Mouse (Mus musculus) liver, postnatal 0 days (tissue): ENCODE measurements around the gene Efcab5. TPM values are rescaled to one million over a fixed set of nuclear protein-coding genes. Genes with fewer than 3 reads are reported as not detected.
A peak's percentile ranks its signal among the peaks of the same experiment; 100 is the strongest.

ENCODE experiments used
- ATAC-seq: fragments of 200-750 bp; cut with Nextera tagmentation; 2 replicates; pipeline ENCODE4 v1.8.0; 2017; ENCODE audit warnings: mild to moderate bottlenecking, moderate library complexity
- DNase-seq: peaks from one replicate; pipeline ENCODE4 v3.0.0-alpha.2; 2016
- H3K27ac ChIP-seq: fragments of 300-500 bp; sonication (generic); 2 replicates; pipeline ENCODE4 v1.5.1; 2014; ENCODE audit warnings: antibody characterized with exemption, moderate library complexity, mild to moderate bottlenecking, low read depth
- H3K27me3 ChIP-seq: fragments of 300-500 bp; sonication (generic); 2 replicates; pipeline ENCODE4 v1.6.1; 2014; ENCODE audit warnings: low read length, control low read depth, mixed read lengths; ENCODE audit not compliant: insufficient read depth
- H3K36me3 ChIP-seq: fragments of 300-500 bp; sonication (generic); replicated peaks from 2 replicates; pipeline ENCODE4 v1.6.1; 2014; ENCODE audit warnings: mild to moderate bottlenecking, control low read depth, low read length, moderate library complexity, mixed read lengths; ENCODE audit not compliant: insufficient read depth
- H3K4me1 ChIP-seq: fragments of 300-500 bp; sonication (generic); 2 replicates; pipeline ENCODE4 v1.6.1; 2014; ENCODE audit warnings: antibody characterized with exemption, mild to moderate bottlenecking, control low read depth; ENCODE audit not compliant: insufficient read depth
- H3K4me2 ChIP-seq: fragments of 300-500 bp; sonication (generic); 2 replicates; pipeline ENCODE4 v1.6.1; 2014; ENCODE audit warnings: low read depth, mild to moderate bottlenecking, low read length, moderate library complexity, mixed read lengths
- H3K4me3 ChIP-seq: fragments of 300-500 bp; sonication (generic); 2 replicates; pipeline ENCODE4 v1.5.1; 2014; ENCODE audit warnings: low read depth, low read length
- H3K9ac ChIP-seq: fragments of 300-500 bp; sonication (generic); replicated peaks from 2 replicates; pipeline ENCODE4 v1.6.1; 2014; ENCODE audit warnings: mild to moderate bottlenecking, moderate library complexity
- H3K9me3 ChIP-seq: fragments of 300-500 bp; sonication (generic); 2 replicates; pipeline ENCODE4 v1.6.1; 2016; ENCODE audit warnings: mild to moderate bottlenecking, control low read depth, low read length, mixed read lengths
- CTCF ChIP-seq: sonication (generic); IDR thresholded peaks from 2 replicates; pipeline ENCODE4 v1.5.1; 2016; ENCODE audit warnings: antibody characterized with exemption, low read depth
- EP300 ChIP-seq: IDR thresholded peaks from 2 replicates; pipeline ENCODE4 v1.6.1; 2016; ENCODE audit warnings: antibody characterized with exemption, low read depth, mild to moderate bottlenecking
- WGBS: fragments of 180-500 bp; shearing (Covaris S2); extraction: QIAGEN DNeasy Blood & Tissue Kit; methylation state at CpG from one replicate; pipeline ENCODE4 v1.1.7; 2014; ENCODE audit not compliant: insufficient replicate concordance; 5-methylcytosine and 5-hydroxymethylcytosine counted together
- microRNA counts: library from miRNA; unstranded; fragments of <30 nt; microRNA quantifications from one replicate; lab custom pipeline; 2015
- microRNA-seq: library from miRNA; unstranded; fragments of <30 nt; microRNA quantifications from one replicate; pipeline ENCODE4, GENCODE M21; 2016
- polyA plus RNA-seq: library from polyadenylated mRNA; unstranded; fragments of >200 nt; fragmentation: Nextera tagmentation; extraction: Ambion mirVana; gene quantifications from 2 replicates; pipeline ENCODE4 v1.2.1, GENCODE M21; 2015

The Efcab5 gene
- polyA plus RNA-seq, 1 experiment from 2014 or later, result 0.16 TPM

DNA sequence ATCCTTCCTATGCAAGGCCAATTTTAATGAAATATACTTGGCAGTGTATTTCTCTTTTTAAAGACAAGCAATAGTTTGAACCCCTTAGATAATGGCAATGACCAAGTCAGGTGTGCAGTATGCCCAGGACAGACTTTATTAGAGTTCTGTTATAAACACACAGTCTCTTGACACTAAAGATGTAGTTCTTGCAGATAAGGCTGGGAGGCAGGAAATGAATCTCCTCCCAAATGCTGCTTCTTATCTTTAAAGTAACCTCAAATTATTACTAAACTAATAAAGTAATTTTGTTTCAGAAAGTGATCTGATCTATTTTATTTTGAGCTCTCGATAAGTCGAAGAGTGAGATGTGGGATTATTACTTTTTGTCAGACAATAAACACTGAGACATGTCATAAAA is 125.4 kb downstream of the Efcab5 start:
- H3K9me3 ChIP-seq, result no peaks in the 10 kb centered on the region
- no peak overlapping the region for H3K4me2 ChIP-seq
- DNase-seq (no peak), ATAC-seq (no peak)
- no peaks in the 10 kb centered on the region for H3K4me1 ChIP-seq
- no peak overlapping the region for H3K27ac ChIP-seq
- no peak overlapping the region for H3K9ac ChIP-seq
- TF ChIP-seq CTCF, result no peak
- no peak for TF ChIP-seq EP300
- 74% methylated on average over 2 of the region's 2 CpGs for WGBS
- peaks cover 3% of the 10 kb centered on the region; the same call in 1 of the 2 replicates for H3K36me3 ChIP-seq
- no peaks in the 10 kb centered on the region for H3K27me3 ChIP-seq
- no peak overlapping the region for H3K4me3 ChIP-seq

DNA sequence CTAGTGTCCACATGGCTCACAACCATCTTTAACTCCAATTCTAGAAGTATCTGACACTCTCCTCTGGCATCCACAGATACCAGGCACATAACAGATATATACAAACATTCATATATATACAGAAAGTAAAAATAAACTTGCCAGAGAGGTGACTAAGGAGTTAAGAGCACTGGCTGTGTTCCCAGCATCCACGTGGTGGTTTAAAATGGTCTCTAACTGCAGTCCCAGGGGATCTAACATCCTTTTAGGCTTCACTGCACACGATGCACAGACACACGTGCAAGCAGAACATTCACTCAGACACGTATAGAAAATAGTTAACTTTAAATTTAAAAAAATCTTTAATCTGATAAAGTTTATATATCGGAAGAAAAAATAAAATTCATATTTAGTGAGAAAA is 126.8 kb downstream of the Efcab5 start:
- no peak for ATAC-seq
- no peak for DNase-seq
- Histone ChIP-seq H3K4me3 (no peak overlapping the region), H3K4me2 (no peak overlapping the region), H3K9me3 (no peaks in the 10 kb centered on the region), H3K4me1 (no peaks in the 10 kb centered on the region), H3K36me3 (peaks cover 3% of the 10 kb centered on the region; the same call in 1 of the 2 replicates), H3K9ac (no peak overlapping the region), H3K27me3 (no peaks in the 10 kb centered on the region), H3K27ac (no peak overlapping the region)
- TF ChIP-seq CTCF (no peak), EP300 (no peak)
- 72% methylated on average over 5 of the region's 5 CpGs for WGBS

DNA sequence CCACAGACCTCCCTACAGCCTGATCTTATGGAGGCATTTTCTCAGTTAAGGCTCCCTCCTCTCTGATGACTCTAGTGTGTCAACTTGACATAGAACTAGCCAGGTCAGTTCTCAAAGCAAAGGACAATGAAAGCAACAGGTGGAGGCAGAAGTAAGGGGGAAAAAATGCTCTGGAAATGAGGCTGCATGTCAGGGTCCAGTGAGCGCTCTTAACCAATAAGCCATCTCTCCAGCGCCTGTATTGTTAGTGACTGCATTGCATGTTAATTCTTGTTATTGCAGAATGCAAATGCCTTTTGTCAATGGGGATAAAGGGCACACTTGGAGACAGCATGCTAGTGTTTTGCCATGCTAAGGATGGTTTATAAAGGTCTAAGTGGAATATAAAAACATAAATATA is 146.0 kb downstream of the Efcab5 start:
- Histone ChIP-seq H3K4me2 (no peak overlapping the region), H3K4me3 (no peak overlapping the region), H3K9ac (no peak overlapping the region), H3K36me3 (peaks cover 27% of the 10 kb centered on the region), H3K27ac (no peak overlapping the region), H3K4me1 (no peaks in the 10 kb centered on the region), H3K27me3 (no peaks in the 10 kb centered on the region), H3K9me3 (no peaks in the 10 kb centered on the region)
- ATAC-seq (no peak), DNase-seq (no peak)
- WGBS, result 75% methylated on average over 2 of the region's 2 CpGs
- TF ChIP-seq EP300, result no peak
- no peak for TF ChIP-seq CTCF

DNA sequence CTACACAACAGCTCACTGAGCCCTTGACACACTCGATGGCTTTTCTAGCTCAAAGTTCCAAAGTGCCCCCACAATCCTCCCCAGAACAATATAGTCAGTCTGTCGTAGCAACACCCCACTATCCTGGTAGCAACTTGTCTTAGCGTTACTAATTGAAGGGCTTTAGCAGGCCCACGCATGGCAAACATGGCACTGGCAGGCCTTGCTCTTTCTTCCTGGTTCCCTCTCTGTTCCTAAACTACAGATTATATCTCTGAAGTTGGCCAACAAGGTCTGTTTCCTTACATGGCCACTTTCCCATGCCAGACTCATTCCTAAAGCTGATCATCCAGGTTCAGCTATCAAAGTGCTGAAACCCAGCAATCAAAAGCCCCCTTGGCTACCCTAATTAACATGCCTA is 146.9 kb downstream of the Efcab5 start:
- 82% methylated on average over 4 of the region's 4 CpGs for whole genome bisulfite sequencing
- ATAC-seq (no peak), DNase-seq (no peak)
- no peaks in the 10 kb centered on the region for H3K4me1 ChIP-seq
- H3K9me3 ChIP-seq, result no peaks in the 10 kb centered on the region
- no peak overlapping the region for H3K4me3 ChIP-seq
- H3K27me3 ChIP-seq, result no peaks in the 10 kb centered on the region
- peaks cover 21% of the 10 kb centered on the region for H3K36me3 ChIP-seq
- H3K4me2 ChIP-seq, result no peak overlapping the region
- TF ChIP-seq EP300 (no peak), CTCF (no peak)
- H3K27ac ChIP-seq, result no peak overlapping the region
- H3K9ac ChIP-seq, result no peak overlapping the region

MicroRNA genes within 50 kb of the gene (microRNA counts, 519-probe panel; counts per million panel counts)
- microRNA mmu-miR-423-3p (lab: Ali Mortazavi, UCI), result 3,836 counts per million, percentile 42 among the panel's probes with 10 or more counts
- 3,836 counts per million, percentile 42 among the panel's probes with 10 or more counts for microRNA mmu-miR-423-5p (lab: Ali Mortazavi, UCI)

Small RNA genes within 50 kb of the gene (microRNA-seq; reads per million reads assigned to microRNA genes)
- 6,457 reads per million, percentile 89 among the genes with 10 or more reads in this experiment for gene Mir423

Other genes starting within 250 kb of the Efcab5 start
- 1.3 and 2.0 TPM in 2 replicates for gene Slc6a4, start 190.4 kb downstream of the Efcab5 start, polyA plus RNA-seq
- gene Nsrp1, start 110.5 kb downstream of the Efcab5 start, polyA plus RNA-seq, result 33.9 and 34.3 TPM in 2 replicates
- gene Ssh2, start 27.3 kb upstream of the Efcab5 start, polyA plus RNA-seq, result 3.7 and 4.4 TPM in 2 replicates